Mouse (Mus musculus): ENCODE measurements around the gene 3110082J24Rik.
A peak's percentile ranks its signal among the peaks of the same experiment; 100 is the strongest.
"Not testable (repeated sequence)": the region's sequence is repeated elsewhere in the genome, so short reads cannot be mapped to it uniquely, and the experiment has no call there.

3110082J24Rik gene

DNA sequence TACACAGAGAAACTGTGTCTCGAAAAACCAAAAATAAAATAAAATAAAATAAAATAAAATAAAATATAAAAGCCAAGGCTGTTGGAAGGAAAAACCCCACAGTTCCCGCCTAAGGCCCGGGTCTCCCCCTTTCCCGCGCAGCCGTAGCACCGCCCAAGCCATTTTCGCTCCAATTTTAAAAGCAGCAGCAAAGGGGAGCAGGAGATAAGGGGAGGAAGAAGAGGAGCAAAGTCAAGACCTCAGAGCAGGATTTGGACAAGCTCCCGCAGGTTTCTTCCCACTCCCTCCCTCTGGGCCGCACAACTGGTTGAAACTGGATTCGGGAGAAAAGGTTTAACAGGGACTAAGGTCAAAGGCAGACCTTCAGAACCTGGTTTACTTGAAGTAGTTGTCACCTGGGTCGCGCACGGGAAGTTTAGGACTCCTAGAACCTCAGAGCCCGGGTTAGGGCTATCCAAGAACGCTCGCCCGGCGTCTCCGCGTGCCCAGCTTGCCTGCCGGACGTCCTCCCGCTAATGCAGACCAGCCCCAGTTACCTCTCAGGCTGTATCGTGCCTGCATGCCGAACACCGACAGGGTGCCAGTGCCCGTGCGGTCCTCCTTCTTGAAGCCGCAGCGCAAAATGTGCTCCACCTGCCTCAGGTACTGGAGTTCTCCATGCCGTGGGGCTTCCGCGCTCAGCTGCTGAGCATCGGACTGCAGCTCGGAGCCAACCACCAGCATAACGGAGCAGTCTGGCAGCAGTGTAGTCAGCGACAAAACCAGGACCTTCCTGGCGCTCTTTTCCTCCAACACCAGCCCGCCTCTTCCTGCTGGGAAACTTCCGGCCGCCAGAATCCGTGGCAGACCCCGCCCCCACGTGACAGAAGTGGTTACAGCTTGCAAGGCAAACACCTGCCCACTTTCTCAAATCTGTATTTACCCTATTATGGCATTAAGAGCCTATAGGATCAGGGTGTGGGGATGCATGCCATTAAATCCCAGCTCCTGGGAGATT is 32.8 kb downstream of the 3110082J24Rik start, which contains the start of gene Tyms:
Tyms (minus strand) TSS at position 793 of the 997 bp plus-strand sequence.
- DNase-seq (ENCODE audit: low spot score in 2 of 2), result peak; percentile 23 to 50

- DNase-seq (ENCODE audit: low spot score in 2 of 2), result no peak
Measured at GRCm38 (mm10) chr5:30072377-30072776, 33.5 kb downstream of the 3110082J24Rik start.

DNA sequence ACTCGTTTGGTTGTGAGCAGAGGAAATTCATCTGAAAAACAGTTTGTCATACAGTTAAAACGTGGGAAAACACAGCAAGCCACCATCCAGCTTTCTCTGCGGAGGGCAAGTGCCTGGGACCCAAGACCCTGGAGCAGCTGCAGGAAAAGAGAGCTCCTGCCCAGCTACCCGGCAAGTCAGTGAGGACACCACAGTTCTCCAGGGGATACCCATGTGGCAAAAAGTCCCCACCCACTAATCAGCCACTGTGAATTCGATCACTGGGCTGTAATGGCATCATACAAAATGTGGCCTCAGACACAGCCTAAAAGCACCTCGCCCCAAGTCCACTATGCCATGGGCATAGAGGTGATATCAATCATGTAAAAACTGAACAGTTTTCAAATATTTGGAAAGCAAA is 34.2 kb downstream of the 3110082J24Rik start:
- no peak for DNase-seq (ENCODE audit: low spot score in 2 of 2)

DNA sequence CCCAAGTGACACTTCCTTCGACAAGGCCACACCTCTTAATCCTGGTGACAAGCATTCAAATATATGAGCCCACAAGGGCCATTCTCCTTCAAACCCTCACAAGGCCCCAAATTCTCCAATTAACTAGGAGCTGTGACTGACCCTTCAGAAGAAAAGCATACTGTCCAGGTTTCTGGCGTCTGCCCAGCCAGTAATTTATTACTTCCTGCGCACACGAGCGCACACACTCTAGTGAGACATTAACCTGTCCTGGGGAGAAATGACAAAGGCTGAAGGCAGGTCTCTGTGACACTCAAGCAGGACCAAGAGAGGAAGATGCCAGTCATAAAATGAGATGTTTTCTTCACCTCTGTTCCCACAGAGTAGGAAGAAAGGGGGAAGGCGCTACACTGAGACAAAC is 38.2 kb downstream of the 3110082J24Rik start:
- DNase-seq (ENCODE audit: low spot score in 2 of 2), result no peak

DNA sequence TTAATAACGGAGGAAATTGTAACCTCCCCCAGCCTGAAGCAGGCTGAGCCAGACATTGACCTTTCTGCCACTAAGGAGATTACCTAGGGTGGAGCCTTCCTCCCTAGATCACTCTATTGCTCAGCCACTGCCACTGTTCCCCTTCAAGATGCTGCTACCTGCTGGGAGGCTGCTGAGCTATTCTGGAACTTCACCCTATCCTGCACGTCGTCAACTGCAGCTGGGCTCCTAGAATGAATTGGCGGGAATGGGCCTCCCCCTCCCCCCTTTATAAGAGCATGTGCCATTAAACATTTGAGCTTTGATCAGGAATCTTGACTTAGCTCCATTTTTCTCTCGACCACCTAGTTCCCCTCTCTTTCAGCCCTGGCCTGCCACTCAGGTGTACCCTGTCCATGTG is 46.3 kb downstream of the 3110082J24Rik start:
- DNase-seq (ENCODE audit: low spot score in 2 of 2), result not testable (repeated sequence)

DNA sequence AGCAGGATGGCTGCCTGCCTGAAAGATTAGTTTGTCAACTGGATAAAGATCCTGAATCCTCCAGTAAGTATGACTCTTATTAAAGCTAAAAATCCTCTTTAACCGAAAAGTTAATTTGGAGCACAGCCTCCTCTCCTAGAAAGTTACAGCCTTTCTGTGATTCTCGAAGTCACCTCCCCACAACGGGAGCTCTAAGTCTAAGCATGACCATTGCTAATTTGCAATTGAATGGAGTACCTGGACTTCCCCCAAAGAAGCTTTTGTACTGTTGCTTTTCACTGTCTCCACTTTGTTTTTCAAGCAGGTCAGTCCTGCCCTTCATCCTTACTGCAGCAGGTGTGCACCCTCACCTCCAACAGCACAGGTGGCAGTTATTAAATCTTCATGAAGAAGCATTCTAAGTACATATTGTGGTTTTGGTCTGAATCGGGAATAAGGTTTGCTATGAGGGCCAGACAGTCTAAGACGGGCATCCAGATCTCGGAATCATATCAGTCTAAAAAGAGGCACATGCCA is 47.6 kb downstream of the 3110082J24Rik start:
- DNase-seq (ENCODE audit: low spot score in 2 of 2), result no peak
